Mouse (Mus musculus): ENCODE data around the gene Map7d1.

Map7d1 gene

GRCm38 (mm10) chr4:126201514-126202302 is 54.4 kb downstream of the Map7d1 start:
- peak; percentile 53 for DNase-seq (ENCODE audit: low spot score)

- DNase-seq (ENCODE audit: low spot score), result no peak
Observed at GRCm38 (mm10) chr4:126200656-126201055, 55.5 kb downstream of the Map7d1 start.

- no peak for DNase-seq (ENCODE audit: low spot score)
Observed at GRCm38 (mm10) chr4:126200036-126200435, 56.1 kb downstream of the Map7d1 start.

DNA sequence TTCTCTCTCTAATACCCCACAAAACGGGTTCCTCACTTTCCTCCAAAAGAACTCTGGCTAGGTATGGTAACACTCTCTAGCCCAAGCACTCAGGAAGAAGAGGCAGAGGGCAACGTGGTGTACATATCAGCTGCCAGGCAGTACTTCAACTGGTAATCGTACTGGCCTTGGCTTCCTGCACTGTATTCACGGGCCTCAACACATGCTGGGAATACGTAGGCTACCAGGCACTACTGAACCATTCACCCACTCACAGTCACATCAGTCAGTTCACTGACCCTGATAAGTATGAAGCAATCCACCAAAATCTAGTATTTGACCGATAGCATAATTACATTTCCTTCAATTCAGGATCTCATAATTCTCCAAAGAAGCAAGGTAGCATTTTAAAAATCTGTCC is 56.6 kb downstream of the Map7d1 start:
- DNase-seq (ENCODE audit: low spot score), result no peak

GRCm38 (mm10) chr4:126197485-126197884 is 58.7 kb downstream of the Map7d1 start:
- no peak for DNase-seq (ENCODE audit: low spot score)

- no peak for DNase-seq (ENCODE audit: low spot score)
Observed at GRCm38 (mm10) chr4:126194916-126195315, 61.2 kb downstream of the Map7d1 start.

DNA sequence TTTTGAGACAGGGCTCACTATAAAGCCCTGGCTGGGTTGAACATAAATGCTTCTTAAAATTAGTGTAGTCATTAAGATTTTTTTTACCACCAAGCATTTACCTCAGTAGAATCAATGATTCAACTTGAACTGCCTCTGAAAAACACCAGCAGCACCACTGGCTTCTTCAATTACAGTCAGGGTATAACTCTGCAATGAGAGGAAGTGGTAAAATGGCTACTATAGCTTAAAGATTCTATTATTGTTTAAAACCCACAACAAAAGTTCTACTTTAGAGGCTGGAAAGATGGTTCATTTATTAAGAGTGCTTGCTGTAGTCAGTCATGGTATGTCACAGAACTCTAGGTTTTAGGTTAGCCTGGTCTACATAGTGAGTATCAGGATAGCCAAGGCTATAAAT is 61.9 kb downstream of the Map7d1 start:
- DNase-seq (ENCODE audit: low spot score), result no peak

GRCm38 (mm10) chr4:126190636-126191035 is 65.5 kb downstream of the Map7d1 start:
- DNase-seq (ENCODE audit: low spot score), result no peak

DNA sequence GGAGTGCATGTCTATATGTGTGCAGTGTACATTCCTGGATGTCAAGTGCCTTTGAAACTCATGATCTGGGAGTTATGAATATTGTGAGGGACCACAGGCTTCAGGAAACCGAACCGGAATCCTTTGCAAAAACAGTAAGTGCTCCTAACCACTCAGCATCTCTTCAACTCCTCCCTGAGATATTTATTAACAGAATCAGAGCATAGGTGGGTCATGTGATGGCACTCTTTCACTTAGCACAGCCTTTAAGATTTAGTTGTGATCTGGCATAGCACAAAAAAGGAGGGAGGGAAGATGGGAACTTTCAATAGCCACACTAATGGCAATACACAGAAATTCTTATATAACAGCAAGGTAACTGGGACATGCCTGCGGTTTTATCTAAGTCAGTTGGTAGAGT is 69.0 kb downstream of the Map7d1 start:
- no peak for DNase-seq (ENCODE audit: low spot score)

DNA sequence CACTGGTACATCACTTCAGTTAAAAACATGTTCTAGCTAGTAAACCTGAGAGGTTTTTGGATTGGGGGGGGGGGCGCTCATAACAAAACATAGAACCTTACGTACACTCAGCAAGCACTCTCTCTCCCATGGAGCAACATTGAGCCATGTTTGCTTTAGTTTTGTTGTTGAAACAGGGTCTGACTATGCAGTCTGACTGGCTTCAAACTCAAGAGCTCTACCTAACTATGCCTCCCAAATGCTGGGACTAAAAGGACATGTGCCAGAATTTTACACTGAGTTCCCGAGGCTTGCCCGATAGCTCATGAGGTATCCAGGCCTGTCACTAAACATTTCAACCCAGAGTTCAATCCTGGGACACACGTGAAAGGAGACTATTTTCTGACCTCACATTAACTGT is 73.1 kb downstream of the Map7d1 start:
- DNase-seq (ENCODE audit: low spot score), result no peak
